Mouse (Mus musculus) kidney, embryonic 15.5 days (tissue): ENCODE data around the gene 1700001O22Rik. TPM values are rescaled to one million over a fixed set of nuclear protein-coding genes. Genes with fewer than 3 reads are reported as not detected.

ENCODE experiments used
- ATAC-seq: fragments of 200-750 bp; cut with Nextera tagmentation; replicated peaks from 2 replicates; pipeline ENCODE4 v1.8.0; 2017; ENCODE audit warnings: moderate TSS enrichment; ENCODE audit not compliant: low FRiP score
- H3K27ac ChIP-seq: fragments of 300-500 bp; sonication (generic); 2 replicates; pipeline ENCODE4 v1.5.1; 2015; ENCODE audit warnings: mild to moderate bottlenecking, inconsistent platforms
- H3K27me3 ChIP-seq: fragments of 300-500 bp; sonication (generic); 2 replicates; pipeline ENCODE4 v1.6.1; 2015; ENCODE audit warnings: inconsistent platforms
- H3K36me3 ChIP-seq: fragments of 300-500 bp; sonication (generic); 2 replicates; pipeline ENCODE4 v1.6.1; 2015; ENCODE audit warnings: inconsistent platforms
- H3K4me1 ChIP-seq: fragments of 300-500 bp; sonication (generic); 2 replicates; pipeline ENCODE4 v1.6.1; 2015; ENCODE audit warnings: inconsistent platforms
- H3K4me2 ChIP-seq: fragments of 300-500 bp; sonication (generic); 2 replicates; pipeline ENCODE4 v1.6.1; 2015; ENCODE audit warnings: moderate library complexity, mild to moderate bottlenecking, inconsistent platforms
- H3K4me3 ChIP-seq: fragments of 300-500 bp; sonication (generic); replicated peaks from 2 replicates; pipeline ENCODE4 v1.5.1; 2015; ENCODE audit warnings: mild to moderate bottlenecking, inconsistent platforms
- H3K9ac ChIP-seq: fragments of 300-500 bp; sonication (generic); 2 replicates; pipeline ENCODE4 v1.6.1; 2015; ENCODE audit warnings: mild to moderate bottlenecking, inconsistent platforms
- H3K9me3 ChIP-seq: fragments of 300-500 bp; sonication (generic); replicated peaks from 2 replicates; pipeline ENCODE4 v1.6.1; 2016; ENCODE audit warnings: inconsistent platforms
- WGBS: fragments of 180-500 bp; shearing (Covaris S2); methylation state at CpG from one replicate; pipeline ENCODE4 v1.1.7; 2015; ENCODE audit warnings: mixed read lengths; 5-methylcytosine and 5-hydroxymethylcytosine counted together
- polyA plus RNA-seq: library from polyadenylated mRNA; unstranded; fragments of >200 nt; fragmentation: Nextera tagmentation; extraction: Ambion mirVana; gene quantifications from 2 replicates; pipeline ENCODE4 v1.2.1, GENCODE M21; 2015

The 1700001O22Rik gene
- polyA plus RNA-seq, 1 experiment from 2014 or later, result 3.5 TPM

DNA sequence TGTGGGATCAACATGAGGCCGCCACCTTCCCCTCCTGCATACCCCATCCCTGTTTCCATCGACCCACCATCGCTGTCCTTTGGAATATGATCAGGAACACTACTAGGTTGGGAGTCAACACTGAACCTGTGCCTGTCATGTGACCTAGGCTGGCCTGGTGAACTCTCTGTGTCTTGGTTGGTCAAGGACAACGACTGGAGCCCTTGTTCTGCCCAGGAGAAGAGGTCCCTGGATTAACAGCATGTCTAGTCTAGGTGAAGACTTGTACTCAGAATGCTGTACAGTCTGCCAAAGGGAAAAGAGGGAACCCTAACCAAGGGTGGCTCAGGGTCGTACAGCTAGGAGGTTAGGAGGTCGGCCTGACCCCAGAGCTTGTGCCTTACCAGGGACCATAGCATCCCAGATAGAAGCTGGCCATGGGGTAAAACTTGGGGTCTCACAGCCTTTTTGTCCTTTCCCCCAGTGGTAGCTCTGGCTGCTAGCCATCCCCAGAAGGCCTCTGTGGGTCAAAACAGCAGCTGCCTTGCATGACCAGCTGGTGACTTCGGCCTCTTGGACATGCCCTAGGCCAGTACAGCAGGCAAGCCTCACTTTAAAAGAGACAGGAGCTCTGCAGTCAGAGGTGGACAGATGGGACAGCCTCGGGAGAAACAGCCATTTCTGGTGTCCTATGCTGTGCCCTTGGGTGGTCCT, 30.0 kb downstream of the 1700001O22Rik start:
- H3K9ac ChIP-seq, result no peak overlapping the region
- ATAC-seq, result no peak
- no peaks in the 10 kb centered on the region for H3K27me3 ChIP-seq
- no peaks in the 10 kb centered on the region for H3K9me3 ChIP-seq
- no peak overlapping the region for H3K4me3 ChIP-seq
- 68% methylated on average over 8 of the region's 8 CpGs for WGBS
- no peaks in the 10 kb centered on the region for H3K36me3 ChIP-seq
- H3K4me2 ChIP-seq, result no peak overlapping the region
- H3K27ac ChIP-seq, result peak overlapping the region; percentile 95
- H3K4me1 ChIP-seq, result peaks cover 58% of the 10 kb centered on the region

DNA sequence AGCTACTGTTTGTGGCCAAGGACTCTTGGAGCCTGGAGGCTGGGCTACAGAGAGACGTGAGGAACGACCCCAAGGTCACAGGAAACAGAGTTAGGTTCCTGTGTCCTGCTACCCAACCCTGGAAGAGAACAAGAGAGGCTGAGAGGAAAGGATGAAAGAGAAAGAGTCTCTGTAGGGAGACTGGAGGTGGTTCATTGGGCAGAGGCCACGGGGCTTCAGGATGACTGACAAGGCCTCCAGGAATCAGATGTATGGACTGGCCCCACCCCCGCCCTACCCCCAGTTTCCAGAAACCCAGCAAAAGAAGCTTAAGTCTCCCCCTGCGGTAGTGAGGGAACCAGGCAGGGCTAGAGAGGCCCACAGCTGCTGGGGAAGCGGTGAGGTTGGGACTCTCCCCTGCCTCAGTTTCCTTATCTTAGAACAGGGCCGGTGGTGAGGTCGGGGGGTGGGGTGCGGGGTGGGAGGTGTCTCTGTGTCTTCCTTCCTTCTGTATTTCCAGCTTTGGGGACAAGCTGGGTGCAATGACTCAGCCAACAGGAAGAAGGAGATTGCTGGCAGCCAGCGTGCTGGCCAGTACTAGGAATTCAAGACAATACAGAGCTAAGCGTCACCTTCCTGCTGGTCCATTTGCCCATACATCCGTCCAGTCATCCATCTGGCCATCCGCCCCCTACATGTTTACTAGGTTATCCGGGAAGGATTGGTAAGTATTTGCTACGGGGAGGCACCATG, 30.7 kb downstream of the 1700001O22Rik start:
- no peaks in the 10 kb centered on the region for H3K9me3 ChIP-seq
- 0 out of 2 replicates have a peak overlapping the region, but pooled peaks have one; percentile 2 for H3K4me2 ChIP-seq
- WGBS, result 42% methylated on average over 15 of the region's 15 CpGs
- 0 out of 2 replicates have a peak, but pooled peaks have one; percentile 13 for ATAC-seq
- no peak overlapping the region for H3K9ac ChIP-seq
- H3K27ac ChIP-seq, result peak overlapping the region; percentile 95
- H3K27me3 ChIP-seq, result no peaks in the 10 kb centered on the region
- no peaks in the 10 kb centered on the region for H3K36me3 ChIP-seq
- no peak overlapping the region for H3K4me3 ChIP-seq
- H3K4me1 ChIP-seq, result peaks cover 60% of the 10 kb centered on the region

DNA sequence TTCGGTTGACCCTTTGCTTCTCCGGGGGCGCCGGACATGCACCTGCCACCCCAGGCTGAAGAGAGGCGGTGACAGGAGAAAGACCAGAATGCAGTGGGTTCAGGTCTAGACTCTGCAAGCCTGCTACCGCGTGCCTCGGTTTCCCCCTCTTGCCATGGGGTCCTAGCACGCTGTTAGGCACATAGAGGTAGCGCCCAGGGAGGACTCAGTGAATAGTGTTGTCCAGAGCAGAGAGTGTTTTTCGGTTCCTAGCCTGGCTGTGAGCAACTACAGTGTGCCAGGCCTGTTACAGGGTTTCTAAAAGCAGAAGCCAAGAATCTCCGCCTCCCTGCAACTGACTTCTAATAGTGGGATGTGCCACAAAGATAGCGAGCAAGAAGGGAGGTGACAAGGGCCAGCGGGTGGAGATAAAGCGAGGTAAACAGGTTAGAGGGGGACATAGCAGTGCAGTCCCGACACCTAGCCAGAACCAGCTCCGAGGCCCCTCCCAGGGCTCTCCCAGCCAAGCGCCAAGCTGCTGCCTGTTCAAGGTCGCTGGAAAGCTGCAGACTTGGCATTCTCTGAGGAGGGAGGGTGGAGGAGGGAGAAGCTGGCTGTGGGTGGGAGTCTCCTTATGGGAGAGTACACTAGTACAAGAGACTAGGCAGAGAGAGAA, 31.5 kb downstream of the 1700001O22Rik start:
- 6% methylated on average over 19 of the region's 19 CpGs for WGBS
- H3K36me3 ChIP-seq, result no peaks in the 10 kb centered on the region
- peaks cover 64% of the 10 kb centered on the region for H3K4me1 ChIP-seq
- peak overlapping the region; percentile 88 for H3K4me2 ChIP-seq
- H3K9ac ChIP-seq, result peak overlapping the region; percentile 59
- no peaks in the 10 kb centered on the region for H3K27me3 ChIP-seq
- peak overlapping the region; percentile 47 for H3K4me3 ChIP-seq
- ATAC-seq, result peak; percentile 84
- H3K27ac ChIP-seq, result peak overlapping the region; percentile 95
- H3K9me3 ChIP-seq, result no peaks in the 10 kb centered on the region

DNA sequence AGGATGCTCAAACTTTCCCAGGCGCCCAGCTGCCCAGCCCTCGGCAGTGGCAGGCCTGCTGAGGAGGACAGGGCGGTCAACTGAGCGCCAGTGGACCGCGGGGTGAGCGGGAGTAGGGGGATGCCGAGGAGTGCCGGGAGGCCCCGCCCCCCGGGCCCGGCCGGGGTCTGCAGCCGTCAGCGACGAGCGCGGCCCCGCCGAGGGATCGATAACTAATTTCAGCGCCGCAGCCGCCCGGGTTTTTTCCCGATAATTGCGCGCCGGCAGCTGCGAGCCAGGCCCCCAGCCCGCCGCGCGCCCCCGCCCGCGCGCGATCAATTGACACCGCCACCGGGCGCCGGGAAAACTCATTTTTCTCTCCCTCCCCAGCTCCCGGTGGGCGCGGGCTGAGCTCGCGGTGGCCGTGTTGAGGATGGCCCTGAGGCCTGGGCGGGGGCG, 32.1 kb downstream of the 1700001O22Rik start:
- WGBS, result under 1% methylated on average over 45 of the region's 51 CpGs
- Histone ChIP-seq H3K4me2 (peak overlapping the region; percentile 88), H3K27me3 (no peaks in the 10 kb centered on the region), H3K27ac (peak overlapping the region; percentile 95), H3K9me3 (no peaks in the 10 kb centered on the region), H3K9ac (peak overlapping the region; percentile 59), H3K4me3 (peak overlapping the region; percentile 47), H3K36me3 (no peaks in the 10 kb centered on the region), H3K4me1 (peaks cover 64% of the 10 kb centered on the region)
- 0 out of 2 replicates have a peak, but pooled peaks have one; percentile 37 for ATAC-seq

DNA sequence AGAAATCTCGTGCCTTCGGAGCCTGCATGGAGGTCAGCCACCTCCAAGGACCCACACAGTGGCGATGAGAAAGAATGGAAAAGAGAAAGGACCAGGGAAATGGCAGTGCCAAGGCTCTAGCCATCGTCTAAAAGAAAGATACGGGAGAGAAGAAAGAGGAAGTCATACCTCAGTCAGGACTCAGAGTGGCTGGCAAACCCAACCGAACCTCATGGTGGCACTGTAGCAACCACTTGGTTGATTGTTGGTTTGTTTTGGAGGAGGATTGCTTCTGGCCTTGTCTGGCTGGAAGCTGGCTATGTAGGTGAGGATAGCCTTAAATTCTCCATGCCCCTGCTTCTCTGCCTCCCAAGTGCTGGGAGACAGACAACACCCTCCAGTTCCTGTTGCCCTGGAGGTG, 34.3 kb downstream of the 1700001O22Rik start:
- H3K9ac ChIP-seq, result no peak overlapping the region
- peak overlapping the region; percentile 24; the same call in 1 of the 2 replicates for H3K27ac ChIP-seq
- WGBS, result 51% methylated on average over 6 of the region's 6 CpGs
- H3K36me3 ChIP-seq, result no peaks in the 10 kb centered on the region
- no peak overlapping the region for H3K4me2 ChIP-seq
- ATAC-seq, result no peak
- no peaks in the 10 kb centered on the region for H3K9me3 ChIP-seq
- H3K27me3 ChIP-seq, result no peaks in the 10 kb centered on the region
- H3K4me3 ChIP-seq, result no peak overlapping the region
- peaks cover 56% of the 10 kb centered on the region for H3K4me1 ChIP-seq

DNA sequence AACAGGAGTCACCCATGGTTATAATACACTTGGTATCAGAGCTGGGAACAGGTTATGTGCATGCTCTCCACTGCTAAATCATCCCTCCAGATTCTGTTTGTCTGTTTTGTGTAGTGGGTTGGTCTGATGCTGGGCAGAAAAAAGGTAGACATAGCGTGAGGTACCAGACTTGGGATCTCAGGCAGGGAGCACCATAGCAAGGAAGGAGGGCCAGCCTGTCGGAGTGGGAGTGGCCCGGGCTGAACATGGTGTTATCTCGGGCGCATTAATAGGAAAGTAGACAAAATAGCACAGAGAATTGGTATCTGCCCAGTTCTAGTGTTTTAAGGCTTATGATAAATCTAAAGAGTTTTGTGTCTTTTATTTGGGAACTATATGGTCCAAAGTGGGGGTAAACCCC, 34.9 kb downstream of the 1700001O22Rik start:
- Histone ChIP-seq H3K9me3 (no peaks in the 10 kb centered on the region), H3K36me3 (no peaks in the 10 kb centered on the region), H3K9ac (no peak overlapping the region), H3K27me3 (no peaks in the 10 kb centered on the region), H3K4me3 (no peak overlapping the region), H3K4me1 (peaks cover 51% of the 10 kb centered on the region), H3K4me2 (no peak overlapping the region), H3K27ac (no peak overlapping the region)
- 82% methylated on average over 5 of the region's 5 CpGs for WGBS
- no peak for ATAC-seq

DNA sequence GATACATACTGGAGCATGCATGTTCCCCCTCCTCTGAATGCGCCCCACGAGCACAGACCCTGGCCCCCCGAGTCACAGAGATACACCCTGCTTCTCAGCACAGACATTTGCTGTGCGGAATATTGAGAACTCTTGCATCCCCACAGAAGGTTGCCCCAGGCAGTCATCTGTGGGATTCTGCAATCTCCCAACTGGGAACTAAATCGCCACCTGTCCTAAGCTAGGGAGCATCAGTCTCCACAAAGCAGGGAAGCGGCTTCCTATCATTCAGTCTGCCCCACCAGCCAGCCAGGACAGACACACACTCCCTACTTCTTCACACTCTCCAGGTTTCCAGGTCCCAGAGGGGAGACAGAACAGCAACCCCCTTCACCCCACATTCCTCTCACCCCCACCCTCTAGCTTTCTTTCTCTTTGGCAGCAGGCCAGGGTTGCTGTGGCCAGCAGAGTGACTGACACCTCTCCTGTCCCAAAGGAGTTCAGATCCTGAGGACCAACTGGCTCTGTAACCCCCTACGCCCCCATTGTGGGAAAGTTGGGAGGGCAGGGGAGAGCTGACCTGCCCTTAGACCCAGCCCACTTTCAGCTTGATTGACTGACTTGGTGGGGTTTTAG, 35.7 kb downstream of the 1700001O22Rik start:
- H3K9ac ChIP-seq, result no peak overlapping the region
- WGBS, result 67% methylated on average over 7 of the region's 7 CpGs
- H3K9me3 ChIP-seq, result no peaks in the 10 kb centered on the region
- H3K36me3 ChIP-seq, result no peaks in the 10 kb centered on the region
- no peaks in the 10 kb centered on the region for H3K27me3 ChIP-seq
- H3K4me2 ChIP-seq, result no peak overlapping the region
- ATAC-seq, result no peak
- H3K4me3 ChIP-seq, result no peak overlapping the region
- no peak overlapping the region; the same call in 1 of the 2 replicates for H3K27ac ChIP-seq
- H3K4me1 ChIP-seq, result peaks cover 43% of the 10 kb centered on the region

DNA sequence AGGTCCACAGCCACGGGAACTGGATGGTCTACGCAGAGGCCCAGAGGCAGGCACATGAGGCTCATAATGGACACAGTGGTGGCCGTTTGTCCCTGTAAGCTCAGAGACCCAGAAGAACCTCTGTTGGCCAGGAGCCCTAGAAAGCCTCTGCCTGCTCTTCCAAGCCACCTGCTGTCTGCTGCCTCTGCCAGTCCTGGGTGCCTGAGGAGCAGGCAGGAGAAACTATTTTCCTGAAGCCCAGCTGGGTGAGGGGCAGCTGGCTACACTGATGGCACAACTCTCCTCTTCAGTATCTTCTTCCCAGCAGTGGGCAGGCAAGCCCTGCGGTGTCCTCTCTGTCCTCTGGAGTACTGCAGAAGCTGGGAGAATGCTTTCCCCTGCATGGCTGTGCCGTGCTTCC, 37.0 kb downstream of the 1700001O22Rik start:
- 82% methylated on average over 5 of the region's 5 CpGs for WGBS
- no peak overlapping the region for H3K27ac ChIP-seq
- no peak overlapping the region for H3K4me3 ChIP-seq

DNA sequence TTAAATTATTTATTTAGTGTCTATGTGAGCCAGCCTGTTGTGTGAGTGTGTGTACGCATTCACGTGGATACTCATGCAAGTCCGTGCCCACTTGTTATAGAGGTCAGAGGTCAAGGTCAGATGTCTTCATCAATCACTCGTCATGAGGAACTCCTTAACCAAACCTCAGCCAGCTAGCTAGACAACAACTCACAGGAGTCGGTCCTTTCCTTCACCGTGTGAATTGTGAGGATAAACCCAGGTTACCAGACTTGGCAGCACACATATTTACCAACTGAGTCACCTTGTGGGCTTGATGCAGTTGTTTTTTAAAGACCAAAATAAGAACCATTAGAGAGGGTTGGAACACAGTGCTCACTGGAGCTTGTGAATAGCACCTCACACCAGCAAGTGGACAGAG, 42.8 kb downstream of the 1700001O22Rik start:
- Histone ChIP-seq H3K4me1 (peaks cover 50% of the 10 kb centered on the region), H3K9me3 (peaks cover 3% of the 10 kb centered on the region; the same call in 1 of the 2 replicates), H3K4me2 (peak overlapping the region; percentile 10; the same call in 1 of the 2 replicates), H3K27me3 (no peaks in the 10 kb centered on the region), H3K36me3 (no peaks in the 10 kb centered on the region), H3K4me3 (no peak overlapping the region), H3K27ac (peak overlapping the region; percentile 99), H3K9ac (no peak overlapping the region)
- 18% methylated on average over 6 of the region's 6 CpGs for WGBS
- no peak for ATAC-seq

More for the DNA sequence above, 37.0 kb downstream of the 1700001O22Rik start:
- ATAC-seq, result no peak
- Histone ChIP-seq H3K27me3 (no peaks in the 10 kb centered on the region), H3K9ac (no peak overlapping the region), H3K9me3 (no peaks in the 10 kb centered on the region), H3K4me2 (no peak overlapping the region), H3K36me3 (no peaks in the 10 kb centered on the region), H3K4me1 (peaks cover 30% of the 10 kb centered on the region)

DNA sequence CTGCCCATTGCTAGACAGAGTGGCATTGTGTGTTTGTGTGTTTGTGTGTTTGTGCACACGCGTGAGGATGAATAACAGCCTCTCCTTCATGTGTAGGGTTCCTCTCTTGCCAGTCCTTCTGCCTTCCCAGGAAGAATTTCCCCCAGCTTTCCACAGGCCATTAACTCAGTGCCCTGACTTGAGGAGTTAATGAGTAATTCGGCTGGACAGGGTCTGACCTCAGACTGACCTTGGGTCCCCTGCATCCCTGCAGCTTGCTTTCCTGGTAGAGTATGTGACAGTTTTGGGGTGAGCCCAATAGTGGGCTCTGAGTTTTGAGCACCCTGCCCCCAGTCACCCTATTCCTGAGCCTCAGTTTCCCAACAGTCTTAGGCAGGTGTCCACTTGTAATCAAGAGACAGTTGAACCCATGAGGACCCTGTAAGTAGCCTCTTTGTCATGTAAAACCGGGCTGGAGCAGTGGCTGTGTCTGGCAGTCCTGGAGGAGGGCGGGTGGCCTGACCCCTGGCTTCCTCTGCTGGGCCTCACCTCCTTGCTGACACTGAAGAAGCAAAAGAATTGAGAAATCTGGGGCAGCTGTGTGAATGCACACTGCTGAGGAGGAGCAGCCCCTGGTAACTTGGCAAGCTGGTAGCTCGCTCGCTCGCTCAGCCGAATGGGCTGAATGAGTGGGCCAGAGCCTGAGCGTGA, 43.5 kb downstream of the 1700001O22Rik start:
- H3K4me2 ChIP-seq, result peak overlapping the region; percentile 30
- peak; percentile 63 for ATAC-seq

DNA sequence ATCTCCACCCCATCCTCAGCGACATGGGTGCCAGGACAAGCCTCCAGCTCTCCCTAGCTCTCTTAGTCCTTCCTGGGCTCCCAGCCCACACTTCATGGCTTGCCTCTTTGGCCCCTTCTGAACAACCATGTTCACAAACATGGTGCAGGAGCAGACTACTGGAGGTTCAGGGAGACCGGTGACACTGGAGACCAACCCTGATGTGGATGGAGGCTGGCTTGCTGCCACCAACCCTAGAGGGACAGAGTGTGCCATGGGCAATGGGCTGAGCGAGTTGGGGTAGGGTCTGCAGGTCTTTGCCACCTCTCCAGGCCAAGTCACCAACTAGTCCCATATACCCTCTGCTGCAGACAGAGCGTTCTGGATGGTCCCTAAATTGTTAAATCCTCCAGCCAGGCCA, 44.0 kb downstream of the 1700001O22Rik start:
- H3K36me3 ChIP-seq, result no peaks in the 10 kb centered on the region
- peak overlapping the region; percentile 99 for H3K27ac ChIP-seq
- peak overlapping the region; percentile 9 for H3K4me2 ChIP-seq
- no peak for ATAC-seq
- peaks cover 5% of the 10 kb centered on the region; the same call in 1 of the 2 replicates for H3K9me3 ChIP-seq
- H3K27me3 ChIP-seq, result no peaks in the 10 kb centered on the region
- H3K9ac ChIP-seq, result no peak overlapping the region
- WGBS, result 69% methylated on average over 4 of the region's 4 CpGs
- H3K4me1 ChIP-seq, result peaks cover 50% of the 10 kb centered on the region
- no peak overlapping the region for H3K4me3 ChIP-seq

More for the DNA sequence above, 43.5 kb downstream of the 1700001O22Rik start:
- 31% methylated on average over 10 of the region's 10 CpGs for WGBS
- H3K36me3 ChIP-seq, result no peaks in the 10 kb centered on the region
- no peaks in the 10 kb centered on the region for H3K27me3 ChIP-seq
- H3K4me1 ChIP-seq, result peaks cover 50% of the 10 kb centered on the region
- peak overlapping the region; percentile 99 for H3K27ac ChIP-seq
- H3K9ac ChIP-seq, result 0 out of 2 replicates have a peak overlapping the region, but pooled peaks have one; percentile 18
- peaks cover 5% of the 10 kb centered on the region; the same call in 1 of the 2 replicates for H3K9me3 ChIP-seq
- 0 out of 2 replicates have a peak overlapping the region, but pooled peaks have one; percentile 2 for H3K4me3 ChIP-seq
